Mouse (Mus musculus) adrenal gland, postnatal 10 days (tissue): ENCODE data around the gene Pogz. TPM values are rescaled to one million over a fixed set of nuclear protein-coding genes. Genes with fewer than 3 reads are reported as not detected.
A peak's percentile ranks its signal among the peaks of the same experiment; 100 is the strongest.

ENCODE experiments used
- DNase-seq: peaks from one replicate; pipeline ENCODE4 v3.0.0; 2021; ENCODE audit warnings: mixed read lengths
- long read RNA-seq, 2 experiments: library from polyadenylated mRNA; stranded (forward); transcript quantifications; one replicate each; pipeline ENCODE4 v2.0.0; 2021
- total RNA-seq, 2 experiments: library from RNA; stranded (reverse); gene quantifications; 2 replicates each; pipeline ENCODE4 v1.2.3; 2021

The Pogz gene
- 10 to 100 TPM; 24.8 to 41.9 TPM for total RNA-seq
- long read RNA-seq, experiment 1, partial matches to known transcripts, result 2 of 4 reads
- long read RNA-seq, experiment 1, other reads (novel, unspliced or antisense), result 2 of 4 reads
- long read RNA-seq, experiment 2, partial matches to known transcripts, result 1 of 3 reads
- long read RNA-seq, experiment 2, other reads (novel, unspliced or antisense), result 2 of 3 reads

GRCm38 (mm10) chr3:94837183-94837890 lies at the start of gene Pogz:
TSS of gene Pogz (plus strand) at chr3:94837567.
- DNase-seq, result peak; percentile 97

DNA sequence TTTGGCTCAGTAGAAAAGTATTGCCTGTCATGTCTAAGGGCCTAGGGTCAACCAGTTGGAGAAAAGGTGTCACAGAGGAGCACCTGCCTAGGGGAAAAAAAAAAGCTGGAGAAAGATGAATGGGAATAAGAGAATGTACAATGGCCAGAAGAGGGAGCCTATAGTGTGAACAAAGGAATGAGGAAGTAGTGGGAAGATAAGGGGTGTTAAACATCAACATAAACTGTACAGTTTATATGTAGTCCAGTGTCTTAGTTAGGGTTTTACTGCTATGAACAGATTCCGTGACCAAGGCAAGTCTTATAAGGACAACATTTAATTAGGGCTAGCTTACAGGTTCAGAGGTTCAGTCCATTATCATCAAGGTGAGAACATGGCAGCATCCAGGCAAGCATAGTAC lies 48.3 kb upstream of the Pogz start:
- no peak for DNase-seq

GRCm38 (mm10) chr3:94789516-94789915 lies 47.9 kb upstream of the Pogz start:
- peak; percentile 51 for DNase-seq

- DNase-seq, result no peak
Measured at GRCm38 (mm10) chr3:94792258-94792657, 45.1 kb upstream of the Pogz start.

GRCm38 (mm10) chr3:94793672-94794071 lies 43.7 kb upstream of the Pogz start:
- no peak for DNase-seq

GRCm38 (mm10) chr3:94794359-94794758 lies 43.0 kb upstream of the Pogz start:
- DNase-seq, result no peak

- DNase-seq, result no peak
Measured at GRCm38 (mm10) chr3:94795596-94796140, 41.7 kb upstream of the Pogz start.

- DNase-seq, result no peak
Measured at GRCm38 (mm10) chr3:94796181-94796580, 41.2 kb upstream of the Pogz start.

DNA sequence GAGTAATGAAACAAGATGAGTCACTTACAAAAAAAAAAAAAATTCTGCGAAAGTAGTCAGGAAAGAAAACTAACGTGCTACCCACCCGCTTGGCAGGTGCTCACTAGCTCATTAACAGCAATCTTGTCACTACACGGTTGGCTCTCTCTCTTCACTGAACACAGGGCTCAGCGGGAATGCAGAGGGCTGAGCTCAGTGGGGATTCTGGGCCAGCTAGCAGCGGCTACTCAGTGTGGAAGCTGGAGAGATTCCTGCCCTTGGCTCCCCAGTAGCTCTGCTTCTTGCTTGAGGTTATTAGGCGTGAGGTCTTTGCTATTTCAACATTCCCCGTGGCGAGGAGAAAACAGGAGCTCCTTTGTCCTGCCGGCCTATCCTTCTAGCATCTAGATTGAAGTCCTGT lies 33.2 kb upstream of the Pogz start:
- DNase-seq, result peak; percentile 36

- DNase-seq, result no peak
Measured at GRCm38 (mm10) chr3:94804976-94805375, 32.4 kb upstream of the Pogz start.

- no peak for DNase-seq
Measured at GRCm38 (mm10) chr3:94808296-94808695, 29.1 kb upstream of the Pogz start.

DNA sequence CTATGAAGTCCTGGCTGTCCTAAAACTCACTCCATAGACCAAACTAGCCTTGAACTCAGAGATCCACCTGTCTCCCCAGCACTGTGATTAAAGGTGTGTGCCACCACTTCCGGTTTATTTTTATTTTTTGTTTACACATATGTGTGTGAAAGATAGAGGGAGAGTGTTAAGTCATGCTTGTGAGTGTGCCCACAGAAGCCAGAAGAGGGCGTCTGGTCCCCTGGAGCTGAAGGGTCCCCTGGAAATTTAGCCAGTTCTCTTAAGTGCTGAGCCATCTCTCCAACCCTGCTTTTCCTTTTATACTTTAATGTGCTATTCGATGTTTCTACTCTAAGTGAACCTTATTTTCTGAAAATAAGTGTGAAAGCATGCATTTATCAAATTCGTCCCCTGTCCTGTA lies 25.7 kb upstream of the Pogz start:
- DNase-seq, result no peak

GRCm38 (mm10) chr3:94813651-94814050 lies 23.7 kb upstream of the Pogz start:
- DNase-seq, result peak; percentile 73

DNA sequence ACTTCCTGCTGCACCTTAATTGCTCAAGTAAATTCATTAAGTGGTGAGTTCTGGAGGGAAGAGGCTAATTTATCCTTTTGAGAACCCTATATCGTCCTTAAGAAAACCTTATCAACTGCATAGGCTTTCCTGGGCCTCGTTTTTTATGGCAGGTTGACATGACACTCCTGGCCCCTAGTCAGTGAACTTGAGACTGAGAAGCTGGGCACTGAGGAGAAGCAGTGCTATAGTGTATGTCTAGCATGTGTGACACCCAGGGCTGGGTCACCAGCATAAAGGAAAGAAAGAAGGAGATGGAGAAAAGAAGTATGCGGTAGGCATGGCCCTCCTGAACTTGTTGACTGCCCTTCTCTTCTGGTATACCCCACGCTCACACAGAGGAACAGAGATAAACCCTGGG lies 23.3 kb upstream of the Pogz start:
- no peak for DNase-seq

- DNase-seq, result no peak
Measured at GRCm38 (mm10) chr3:94814663-94815062, 22.7 kb upstream of the Pogz start.

DNA sequence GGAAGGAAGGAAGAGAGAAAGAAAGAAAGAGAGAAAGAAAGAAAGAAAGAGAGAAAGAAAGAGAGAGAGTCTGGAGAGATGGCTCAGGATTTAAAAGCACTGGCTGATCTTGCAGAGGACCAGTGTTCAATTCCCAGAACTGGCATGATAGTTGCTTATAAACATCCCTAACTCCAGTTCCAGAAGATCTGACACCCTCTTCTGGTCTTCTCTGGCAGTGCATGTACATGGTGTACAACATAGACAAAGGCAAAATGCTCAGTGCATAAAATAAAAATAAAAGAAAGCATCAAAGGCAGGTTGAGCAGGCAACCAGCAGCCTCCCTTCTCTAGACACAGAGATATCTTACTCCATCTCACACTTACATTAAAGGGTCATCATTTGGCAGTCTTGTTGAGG lies 21.8 kb upstream of the Pogz start:
- DNase-seq, result no peak

DNA sequence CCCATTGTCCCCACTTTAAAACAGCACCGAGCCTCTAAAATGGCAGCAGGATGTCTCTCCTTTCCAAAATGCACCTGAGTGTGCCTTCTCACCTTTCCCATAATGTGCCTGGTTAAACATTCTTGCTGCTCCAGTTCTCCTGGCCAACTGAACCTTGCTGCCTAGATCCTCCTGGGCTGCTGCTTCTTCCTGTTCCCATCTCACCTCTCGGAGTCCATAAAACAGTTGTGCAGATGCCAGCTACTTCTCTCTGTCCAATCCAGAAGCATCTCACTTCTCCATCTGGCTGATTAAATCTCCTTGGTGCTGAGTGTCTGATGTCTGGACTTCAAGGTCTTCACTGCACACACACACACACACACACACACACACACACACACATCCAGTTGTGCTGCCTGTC lies 19.6 kb upstream of the Pogz start:
- DNase-seq, result no peak

- DNase-seq, result no peak
Measured at GRCm38 (mm10) chr3:94819452-94820425, 17.6 kb upstream of the Pogz start.

DNA sequence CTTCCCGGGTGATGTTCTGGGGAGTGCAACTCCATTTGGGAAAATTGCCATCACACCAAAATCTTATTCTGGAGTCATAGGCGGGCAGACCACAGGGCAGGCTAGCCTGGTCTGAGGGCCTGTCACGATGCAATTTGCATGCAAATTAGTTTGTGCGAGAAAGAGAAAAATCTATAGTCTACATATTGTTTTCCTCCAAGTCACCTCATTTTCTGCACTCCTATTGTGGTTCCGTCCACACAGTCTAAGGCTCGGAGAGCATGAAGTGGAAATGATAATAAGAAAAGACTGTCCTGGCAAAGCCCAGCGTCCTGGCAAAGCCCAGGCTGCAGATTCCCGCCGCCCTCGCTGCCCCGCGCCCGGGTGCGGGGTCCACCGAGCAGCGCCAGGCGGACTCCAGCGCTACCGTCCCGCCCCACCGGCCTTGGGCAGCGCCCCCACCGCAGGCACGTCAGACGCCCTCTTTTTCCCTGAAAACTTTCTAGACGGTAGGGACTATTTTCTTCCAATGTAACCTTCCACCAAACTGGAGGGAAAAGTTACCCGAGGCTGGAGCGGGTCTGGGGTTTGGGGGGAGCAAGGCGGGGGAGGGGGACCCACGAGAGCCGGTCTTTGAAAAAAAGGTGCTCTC lies 16.2 kb upstream of the Pogz start:
- DNase-seq, result peak; percentile 68

GRCm38 (mm10) chr3:94822082-94822481 lies 15.3 kb upstream of the Pogz start:
- no peak for DNase-seq

GRCm38 (mm10) chr3:94824110-94824509 lies 13.3 kb upstream of the Pogz start:
- no peak for DNase-seq

- DNase-seq, result no peak
Measured at GRCm38 (mm10) chr3:94832100-94832499, 5.3 kb upstream of the Pogz start.
